Mouse (Mus musculus) forelimb bud, embryonic 11.5 days (tissue): ENCODE results near the gene Zfp9.

Experiments used
- DNase-seq: peaks from one replicate; pipeline ENCODE4 v3.0.0-alpha.2; 2012; ENCODE audit warnings: low read depth, low spot score

Zfp9 gene

GRCm38 (mm10) chr6:118478957-118479708 is at the start of gene Zfp9:
TSS of gene Zfp9 (minus strand) at chr6:118479320.
- DNase-seq, result peak; percentile 71

DNA sequence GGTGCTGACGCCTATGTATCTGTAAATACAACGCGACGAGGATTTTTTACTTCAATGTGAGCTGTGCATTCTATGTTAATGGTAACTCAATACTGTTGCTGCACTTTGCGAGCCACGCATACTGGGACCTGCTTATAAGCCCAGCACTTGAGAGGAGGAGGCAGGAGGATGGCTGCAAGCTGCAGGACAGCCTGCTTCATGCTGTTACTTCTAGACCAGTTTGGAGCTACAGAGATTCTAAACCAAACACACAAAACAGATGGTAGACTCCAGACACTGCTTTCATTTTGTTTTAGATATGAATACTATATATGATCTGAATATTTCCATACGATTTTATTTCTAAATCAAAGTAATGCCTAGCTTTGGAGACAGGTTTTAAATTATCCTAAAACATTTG is 41.5 kb upstream of the Zfp9 start:
- DNase-seq, result no peak

- no peak for DNase-seq
Measured at GRCm38 (mm10) chr6:118513335-118514012, 34.4 kb upstream of the Zfp9 start.

- no peak for DNase-seq
Measured at GRCm38 (mm10) chr6:118499010-118499409, 19.9 kb upstream of the Zfp9 start.

DNA sequence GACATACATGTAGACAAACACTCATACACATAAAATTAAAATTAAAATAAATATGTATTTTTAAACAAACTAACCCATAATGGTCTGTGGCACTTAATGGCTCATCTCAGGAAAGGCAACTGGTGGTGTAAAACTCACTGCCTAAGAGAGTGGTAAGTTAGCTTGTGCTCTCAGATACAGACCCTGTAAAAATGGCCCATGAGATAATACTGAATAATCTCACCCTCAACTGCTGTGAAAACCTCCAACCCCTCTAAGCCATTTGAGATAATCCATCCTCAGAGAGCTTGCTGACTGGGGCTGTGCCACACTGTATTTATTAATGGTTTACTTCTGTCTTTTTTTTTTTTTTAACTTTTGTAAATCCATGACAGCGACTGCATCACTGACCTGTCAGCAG is 3.0 kb upstream of the Zfp9 start:
- no peak for DNase-seq

GRCm38 (mm10) chr6:118477875-118478785 is 990 bp downstream of the Zfp9 start:
- DNase-seq, result peak; percentile 8

DNA sequence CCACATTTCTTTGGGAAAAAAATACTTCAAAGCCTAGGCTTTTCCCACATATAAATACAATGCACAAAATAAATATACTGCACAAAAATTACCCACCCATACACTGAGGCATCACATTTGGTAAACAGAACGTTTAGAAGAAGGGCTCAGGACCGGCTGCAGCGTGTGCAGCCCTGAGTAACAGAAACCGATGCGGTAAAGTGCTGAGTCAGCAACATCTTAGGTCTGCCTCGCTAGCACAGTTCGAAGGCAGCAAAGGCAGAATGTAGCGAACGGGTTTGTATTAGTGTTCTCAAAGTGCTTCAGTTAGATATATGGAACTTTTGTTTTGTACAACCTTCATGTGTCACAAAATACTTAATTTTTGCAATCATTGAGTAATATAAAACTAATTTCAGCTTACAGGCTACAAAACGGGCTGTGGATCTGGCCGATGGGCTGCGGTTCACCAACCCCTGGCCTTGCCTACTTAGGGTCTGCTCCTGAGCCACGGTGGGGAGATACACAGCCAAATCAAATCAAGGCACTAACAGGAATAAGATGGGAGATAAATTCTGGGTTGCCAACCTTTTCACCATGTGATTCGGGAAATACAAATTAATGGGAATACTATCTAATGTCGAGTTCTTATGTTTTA is 16.9 kb downstream of the Zfp9 start:
- DNase-seq, result no peak

DNA sequence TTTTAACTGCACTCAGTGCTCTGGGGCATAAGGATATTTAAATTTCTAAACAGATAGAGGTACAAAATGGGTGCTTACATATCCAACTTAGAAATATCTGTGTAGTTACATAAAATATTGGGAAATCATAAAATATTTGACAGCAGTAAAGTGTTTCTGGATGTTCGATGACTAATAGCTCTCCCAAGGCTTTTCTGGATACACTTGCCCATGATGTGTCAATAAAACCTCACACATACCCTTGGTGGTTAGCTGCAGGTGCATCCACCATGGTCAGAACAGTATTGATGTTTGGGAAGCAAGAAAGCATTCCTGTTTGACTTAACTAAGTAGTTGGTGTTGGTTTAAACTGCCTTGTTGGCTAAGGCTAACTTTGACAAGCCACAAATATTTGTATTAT is 21.4 kb downstream of the Zfp9 start:
- DNase-seq, result no peak

DNA sequence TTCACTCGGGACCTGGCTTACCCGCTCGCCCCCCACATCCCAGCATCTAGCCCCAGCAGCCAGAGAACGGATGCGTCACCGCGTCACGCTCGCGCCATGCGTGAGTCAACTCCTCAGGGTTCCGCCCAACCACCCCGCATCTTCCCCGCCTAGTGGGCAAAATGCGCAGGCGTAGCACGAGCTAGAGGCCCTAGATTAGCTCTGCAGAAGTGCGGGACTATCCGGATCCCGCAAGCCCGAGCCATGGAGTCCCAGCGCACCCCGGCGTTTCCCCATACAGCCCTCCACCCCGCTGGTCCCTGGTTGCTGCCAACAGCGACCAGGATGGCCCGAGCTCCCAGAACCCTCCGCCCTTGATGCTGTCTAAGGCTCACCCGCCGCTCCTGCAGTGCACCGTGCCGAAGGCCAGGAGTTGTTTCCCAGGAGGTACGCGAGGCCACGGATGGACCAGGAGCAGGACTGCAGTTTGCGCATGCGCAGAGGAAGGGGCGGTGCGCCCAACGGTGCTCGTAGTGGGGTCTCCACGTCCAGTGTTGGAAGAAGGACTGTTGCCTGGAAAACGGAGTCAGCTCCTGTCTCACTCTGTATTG is 24.0 kb downstream of the Zfp9 start, which contains the start of gene Zfp248:
Gene Zfp248, minus strand, starts transcription at position 487 of the 590 bp plus-strand sequence.
- DNase-seq, result peak; percentile 92

- no peak for DNase-seq
Measured at GRCm38 (mm10) chr6:118454452-118454851, 24.7 kb downstream of the Zfp9 start.

- no peak for DNase-seq
Measured at GRCm38 (mm10) chr6:118431502-118431901, 47.6 kb downstream of the Zfp9 start.

DNA sequence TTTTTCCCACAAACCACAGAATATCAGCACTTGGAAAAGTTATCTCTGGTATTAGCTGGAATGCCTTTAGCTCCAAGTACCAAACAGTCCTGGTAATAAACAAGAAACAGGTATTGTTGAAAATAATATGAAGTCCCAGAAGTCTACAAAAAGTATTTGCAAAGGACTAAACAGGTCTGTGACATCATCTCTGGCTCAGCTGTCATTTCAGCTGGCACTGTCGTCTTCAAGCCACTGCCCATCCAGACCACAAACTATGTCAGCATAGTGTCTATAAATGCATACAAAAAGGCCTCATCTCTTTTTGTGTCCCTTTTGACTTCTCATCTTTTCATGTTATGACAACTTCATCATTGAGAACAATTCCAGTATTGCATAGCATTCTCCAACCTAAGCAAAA is 52.5 kb downstream of the Zfp9 start:
- DNase-seq, result no peak

- DNase-seq, result peak; percentile 98
Measured at GRCm38 (mm10) chr6:118419050-118419920, 59.8 kb downstream of the Zfp9 start, which contains the start of gene Bms1. TSS of gene Bms1 (minus strand) at chr6:118419474.
